Mouse (Mus musculus): Measurements from ENCODE around the gene Slc8a1.
A peak's percentile ranks its signal among the peaks of the same experiment; 100 is the strongest.

Gene Slc8a1

DNA sequence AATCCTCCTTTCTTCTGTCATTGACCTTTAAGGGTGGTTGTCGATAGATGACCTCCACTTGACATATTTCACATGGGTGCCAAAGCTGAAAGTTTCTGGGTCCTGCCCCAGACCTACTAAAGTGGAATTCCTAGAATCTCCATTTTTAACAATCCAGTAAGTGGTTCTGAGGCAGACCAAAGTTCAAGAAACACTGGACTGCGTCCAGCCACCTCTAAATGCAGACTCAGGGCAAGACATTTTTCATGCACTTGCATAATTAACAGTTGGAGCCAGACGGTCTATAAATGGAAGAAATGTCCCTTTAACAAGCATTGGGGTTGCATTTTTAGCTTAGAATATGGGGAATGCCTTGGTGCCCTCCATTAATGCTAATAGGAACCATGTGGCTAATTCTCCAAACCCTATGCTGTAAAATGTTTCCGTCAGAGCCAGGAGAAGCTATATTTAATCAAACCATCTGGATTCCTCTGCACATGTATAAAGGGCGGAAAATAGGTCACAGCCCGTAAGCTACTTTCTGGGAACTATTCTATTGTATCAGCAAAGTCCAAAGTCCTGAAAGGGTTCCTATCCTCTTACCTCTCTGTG lies 224.7 kb downstream of the Slc8a1 start:
- no peak for DNase-seq (ENCODE audit: low spot score in 2 of 2)

DNA sequence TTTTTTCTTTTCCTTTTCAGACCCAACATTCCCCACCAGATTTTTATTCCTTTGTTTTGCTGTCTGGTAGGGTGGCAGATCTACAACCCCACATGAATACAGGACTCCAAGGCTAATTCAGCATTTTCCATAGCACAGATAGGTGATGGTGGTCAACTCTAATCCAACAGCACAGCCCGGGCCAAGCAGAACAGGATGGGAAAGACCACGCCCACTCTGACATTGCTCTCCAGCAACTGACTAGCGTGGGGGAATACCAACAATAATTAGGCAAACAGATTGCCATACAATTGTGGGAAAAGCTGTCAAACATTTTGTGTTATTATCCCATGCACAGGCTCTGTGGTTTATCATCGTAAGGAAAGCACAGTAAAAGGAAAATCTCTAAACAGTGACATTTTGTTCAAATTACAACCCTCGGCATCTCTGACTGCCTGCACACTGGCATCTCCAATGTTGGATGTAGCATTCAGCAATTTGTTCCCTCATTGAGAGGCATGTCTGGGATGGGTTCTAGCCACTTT lies 233.0 kb downstream of the Slc8a1 start:
- no peak for DNase-seq (ENCODE audit: low spot score in 2 of 2)

DNA sequence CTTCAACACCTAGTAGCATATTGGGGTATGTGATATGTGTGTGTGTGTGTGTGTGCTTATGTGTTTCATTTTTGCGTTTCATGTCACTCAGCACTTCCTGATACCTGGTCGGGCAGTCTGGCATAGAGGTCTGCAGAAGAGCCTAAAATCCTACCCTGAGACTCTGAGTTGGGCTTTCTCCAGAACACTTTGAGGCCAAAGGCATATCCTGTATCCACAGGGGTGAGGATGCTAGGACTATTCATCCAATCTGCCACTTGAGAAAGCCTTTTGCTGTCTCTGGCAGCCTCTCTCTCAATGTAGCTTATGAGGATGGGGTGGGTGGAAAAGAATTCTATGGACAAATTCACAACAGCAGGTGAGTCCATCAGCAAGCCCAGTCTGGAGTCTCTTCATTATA lies 234.1 kb downstream of the Slc8a1 start:
- no peak for DNase-seq (ENCODE audit: low spot score in 2 of 2)

DNA sequence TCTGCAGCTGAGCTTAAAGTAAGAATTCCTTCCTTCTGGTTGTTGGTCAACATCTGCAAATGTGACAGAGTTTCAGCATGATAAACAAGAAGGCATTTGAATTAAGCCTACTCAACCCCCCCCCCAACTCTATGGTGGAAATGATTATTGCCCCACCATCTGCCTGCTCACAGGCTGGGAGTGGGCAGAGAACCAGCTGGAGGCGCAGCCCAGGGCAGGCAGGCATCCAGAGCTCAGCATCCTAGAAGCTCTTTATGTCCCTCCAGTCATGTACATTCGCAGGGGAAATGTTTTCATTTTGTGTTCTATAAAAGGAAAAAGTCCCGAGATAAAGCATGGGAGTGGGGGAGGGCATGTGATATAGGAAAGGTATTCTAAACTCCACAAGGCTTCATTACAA lies 235.4 kb downstream of the Slc8a1 start:
- no peak for DNase-seq (ENCODE audit: low spot score in 2 of 2)

DNA sequence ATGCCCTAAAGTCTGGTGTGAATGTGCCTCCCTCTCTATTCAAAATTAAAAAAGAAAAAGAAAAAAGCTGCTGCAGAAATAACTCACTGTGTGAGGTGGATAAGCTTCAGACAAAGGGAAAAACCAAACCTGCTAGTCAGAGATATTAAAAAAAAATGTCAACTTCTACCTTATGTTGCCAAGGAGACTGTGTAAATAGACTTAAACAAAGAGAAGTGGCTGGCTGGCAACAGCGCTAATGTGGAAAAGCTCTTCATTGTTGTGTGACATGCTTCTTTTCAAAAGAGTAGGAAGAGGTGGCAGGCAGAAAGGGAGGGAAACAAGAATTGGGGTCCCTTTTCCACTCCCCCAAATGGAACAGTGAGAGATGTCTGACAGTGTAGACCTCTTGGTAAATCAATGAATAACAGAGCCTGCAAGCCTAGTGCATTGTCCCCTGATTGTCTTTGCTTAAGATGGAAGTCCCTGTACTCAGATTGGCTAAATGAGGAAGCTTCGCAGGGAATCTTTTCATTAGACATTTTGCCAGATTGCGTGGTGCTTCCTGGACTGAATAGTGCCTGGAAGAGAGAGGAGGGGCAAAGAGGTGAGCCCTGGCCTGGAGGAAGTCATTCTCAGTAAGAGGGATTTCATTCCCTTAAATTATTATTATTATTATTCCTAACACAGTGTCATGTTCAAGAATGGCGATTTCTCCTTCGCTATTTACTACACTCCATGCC lies 237.3 kb downstream of the Slc8a1 start:
- no peak for DNase-seq (ENCODE audit: low spot score in 2 of 2)

DNA sequence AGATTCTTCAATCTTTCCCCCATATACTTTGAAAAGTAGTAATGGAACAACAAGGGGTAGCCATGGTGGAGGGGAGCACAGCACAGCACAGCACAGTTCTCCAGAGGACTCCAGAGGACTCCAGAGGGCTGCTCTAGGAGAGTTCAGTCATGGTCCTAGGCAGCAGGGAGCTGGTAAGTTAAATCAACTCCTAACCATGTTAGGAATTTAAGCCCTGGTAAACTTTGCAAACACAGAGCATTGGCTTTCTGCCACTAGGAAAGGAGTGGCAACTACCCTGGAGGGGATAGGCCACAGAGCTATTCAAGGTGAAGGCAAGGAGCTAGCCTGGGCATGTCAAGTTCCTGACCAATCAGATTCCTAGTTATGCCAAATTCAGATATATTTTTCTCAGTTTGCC lies 240.3 kb downstream of the Slc8a1 start:
- peak in 1 of 2 experiments; percentile 52 for DNase-seq (ENCODE audit: low spot score in 2 of 2)

DNA sequence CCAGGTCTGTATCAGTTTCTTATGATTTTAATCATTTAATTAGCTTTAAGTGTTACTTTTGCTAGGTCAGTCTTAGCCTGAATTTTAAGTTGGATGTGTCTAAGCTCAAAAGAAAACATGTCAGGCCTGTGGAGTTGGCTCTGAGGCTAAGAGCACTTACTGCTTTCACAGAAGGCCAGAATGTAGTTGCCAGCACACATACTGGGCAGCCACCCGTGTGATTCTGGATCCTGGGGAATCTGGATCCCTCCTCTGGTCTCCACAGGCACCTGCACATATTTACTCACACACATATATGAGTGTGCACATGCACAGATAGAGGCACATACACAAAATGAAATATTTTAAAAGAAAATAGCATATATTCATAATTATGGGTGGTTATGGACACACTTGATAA lies 241.6 kb downstream of the Slc8a1 start:
- DNase-seq (ENCODE audit: low spot score in 2 of 2) = no peak

DNA sequence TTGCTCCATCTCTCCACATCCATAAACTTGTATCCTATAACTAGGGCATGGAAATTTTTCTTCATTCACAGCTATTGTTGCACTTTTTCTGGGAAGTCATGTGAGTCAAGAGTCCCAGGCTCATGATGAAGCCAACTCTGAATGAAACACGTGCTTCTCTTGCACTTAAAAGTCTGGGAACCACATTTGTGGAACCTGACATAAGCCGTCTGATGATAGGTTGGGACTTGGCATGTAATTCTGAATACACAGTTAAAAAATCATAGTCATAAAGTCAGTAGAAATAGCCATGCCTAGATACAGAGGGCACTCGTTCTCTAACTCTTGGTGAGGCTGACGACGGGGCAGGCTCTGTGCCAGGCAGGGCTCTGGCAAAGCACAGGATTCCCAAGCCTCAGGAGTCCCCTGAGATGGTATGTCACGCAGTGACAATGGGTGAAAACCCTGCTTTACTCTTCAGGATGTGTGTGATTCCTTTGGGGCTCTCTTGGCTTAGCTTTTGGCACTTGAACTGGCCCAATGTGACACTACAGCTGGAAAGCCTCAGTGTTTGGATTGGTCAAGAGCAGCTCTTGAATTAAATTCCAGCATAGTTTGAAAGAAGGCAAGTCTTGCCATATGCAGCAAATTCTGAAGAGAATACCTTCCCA lies 245.8 kb downstream of the Slc8a1 start:
- no peak for DNase-seq (ENCODE audit: low spot score in 2 of 2)

DNA sequence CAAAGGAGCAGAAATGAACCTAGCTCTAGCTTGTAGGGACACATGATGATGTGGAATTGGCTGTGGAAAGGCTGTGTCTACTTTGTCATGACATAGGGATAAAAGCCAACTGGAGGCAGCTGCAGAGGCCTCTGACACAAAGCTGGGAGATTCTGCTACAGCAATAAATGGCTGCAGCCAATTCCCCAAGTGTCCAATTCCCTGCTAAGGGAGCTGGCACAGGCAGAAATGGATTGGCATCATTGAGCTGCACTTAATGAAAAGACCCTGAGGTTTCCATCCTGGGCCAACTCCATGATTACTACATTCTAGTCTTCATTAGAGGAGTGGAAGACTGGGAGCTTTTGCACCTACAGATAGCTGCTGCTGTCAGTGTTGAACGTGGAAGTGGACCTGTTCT lies 251.8 kb downstream of the Slc8a1 start:
- DNase-seq (ENCODE audit: low spot score in 2 of 2) = no peak

DNA sequence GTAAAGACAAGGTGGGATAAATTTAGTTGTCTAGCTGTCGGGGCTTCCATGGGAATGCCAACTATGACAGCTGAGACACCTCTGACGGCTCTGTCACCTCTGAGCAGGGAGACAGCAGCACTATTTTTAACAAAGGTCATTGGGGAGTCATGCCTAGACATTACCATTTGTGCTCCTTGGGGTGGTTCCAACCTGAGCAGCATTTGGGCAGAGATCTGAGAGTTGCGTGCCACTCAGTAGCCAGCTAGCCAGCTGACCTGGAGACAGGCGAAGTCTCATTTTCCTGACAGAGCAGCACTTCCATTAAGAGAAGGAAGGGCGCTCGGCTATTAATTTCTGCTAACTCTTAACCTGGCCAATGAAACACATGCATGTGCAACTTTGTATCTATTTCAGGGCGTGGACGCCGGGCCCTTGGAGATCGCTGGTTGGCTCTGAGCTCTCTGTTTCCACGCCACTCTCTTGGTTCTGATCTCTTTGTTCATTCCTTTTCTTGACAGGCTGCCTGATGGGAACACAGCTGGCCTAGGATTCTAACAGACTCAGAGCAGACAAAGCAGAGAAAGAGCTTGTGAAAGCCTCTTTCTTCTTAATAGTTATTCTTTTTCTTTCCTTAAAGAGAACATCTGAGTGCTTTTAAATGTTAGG lies 256.2 kb downstream of the Slc8a1 start:
- no peak for DNase-seq (ENCODE audit: low spot score in 2 of 2)

DNA sequence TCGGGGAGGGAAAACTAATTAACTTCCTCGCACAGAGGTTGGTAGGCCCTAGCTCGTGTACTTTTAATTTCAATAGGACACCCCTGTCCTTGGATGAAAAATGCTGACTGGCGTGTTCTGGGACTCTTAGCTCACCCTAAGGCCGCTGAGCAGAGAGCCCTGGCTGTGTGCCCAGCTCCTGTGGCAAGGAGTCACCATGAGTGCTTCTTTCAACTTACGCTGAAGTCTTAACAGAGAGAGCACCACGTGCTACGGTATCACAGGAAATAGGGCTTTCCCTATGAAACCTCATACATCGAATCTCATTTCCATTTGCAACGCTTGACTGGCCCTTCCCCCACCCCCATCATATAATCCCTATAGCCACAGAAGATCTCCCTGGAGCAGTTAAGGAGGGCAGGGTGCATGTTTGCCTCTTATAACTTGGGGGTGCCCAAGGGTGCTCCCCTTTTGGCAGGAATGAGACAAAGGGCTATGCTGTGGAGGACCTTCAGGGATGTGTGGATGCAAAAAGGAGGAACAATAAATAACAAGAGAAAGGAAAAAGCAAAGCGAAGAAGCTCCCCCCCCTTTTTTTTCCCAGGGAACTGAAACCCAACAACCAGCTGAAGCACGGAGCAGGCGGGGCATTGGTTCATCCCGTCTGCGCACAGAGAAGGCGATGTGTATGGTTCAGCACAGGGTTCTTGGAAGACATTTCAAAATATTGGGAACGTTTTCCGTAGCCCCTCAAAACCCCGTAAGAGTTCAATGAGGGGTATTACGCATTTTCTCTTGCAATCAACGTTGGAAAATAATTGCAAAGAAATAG lies 257.6 kb downstream of the Slc8a1 start:
- peak in 1 of 2 experiments; percentile 11 for DNase-seq (ENCODE audit: low spot score in 2 of 2)

DNA sequence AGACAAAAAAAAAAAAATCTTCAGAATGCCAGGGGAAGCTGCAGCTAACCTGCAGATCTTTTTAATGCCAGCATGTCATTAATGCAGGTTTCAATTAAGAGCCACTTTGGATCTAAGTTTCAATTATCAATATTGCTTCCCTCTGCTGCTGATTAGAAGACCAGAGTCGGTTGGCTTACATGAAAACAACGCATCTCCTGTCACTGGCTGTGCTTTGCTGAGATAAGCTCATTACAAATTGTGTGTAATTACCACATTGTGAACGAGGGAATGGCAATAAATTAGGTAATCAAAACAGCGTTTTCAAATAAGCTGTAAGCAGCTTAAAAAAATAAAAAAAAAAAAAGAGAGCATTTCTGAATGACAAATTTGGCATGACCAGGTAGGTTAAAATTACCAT lies 258.4 kb downstream of the Slc8a1 start:
- no peak for DNase-seq (ENCODE audit: low spot score in 2 of 2)

DNA sequence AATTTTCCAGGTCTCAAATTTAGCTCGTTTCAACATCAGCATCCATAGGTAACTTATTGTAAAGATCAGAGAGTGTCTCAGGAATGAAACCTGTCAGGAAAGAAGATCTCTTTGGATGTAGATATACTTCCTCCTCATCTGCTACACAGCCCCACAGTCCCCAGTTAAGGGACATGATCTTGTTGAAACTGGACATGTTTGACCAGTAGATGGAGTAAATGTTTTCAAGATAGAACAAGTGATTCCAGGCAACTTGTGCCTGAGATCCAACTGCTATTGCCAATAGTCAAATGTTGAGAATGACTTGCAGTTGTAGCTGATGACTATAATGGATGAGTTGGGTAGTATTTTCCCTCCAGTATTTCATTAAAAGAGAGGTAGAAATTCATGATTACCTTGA lies 260.8 kb downstream of the Slc8a1 start:
- DNase-seq (ENCODE audit: low spot score in 2 of 2) = no peak

DNA sequence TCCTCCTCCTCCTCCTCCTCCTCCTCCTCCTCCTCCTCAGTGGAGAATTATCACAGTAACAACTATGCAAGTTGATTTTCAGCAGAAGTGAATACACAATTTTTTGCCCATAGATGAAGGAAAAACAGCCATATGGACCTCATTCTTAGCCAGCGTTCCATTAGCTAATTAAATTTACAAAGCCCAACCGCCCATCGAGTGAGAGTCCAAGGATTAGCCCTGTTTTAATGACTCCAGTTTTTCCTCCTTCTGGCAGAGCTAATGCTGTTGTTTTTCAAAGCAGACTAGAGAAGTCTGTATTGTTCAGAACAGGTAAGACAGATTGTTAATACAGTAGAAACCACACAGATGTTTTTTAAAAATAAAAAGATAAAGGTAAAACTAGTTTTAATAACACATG lies 264.8 kb downstream of the Slc8a1 start:
- DNase-seq (ENCODE audit: low spot score in 2 of 2) = no peak

DNA sequence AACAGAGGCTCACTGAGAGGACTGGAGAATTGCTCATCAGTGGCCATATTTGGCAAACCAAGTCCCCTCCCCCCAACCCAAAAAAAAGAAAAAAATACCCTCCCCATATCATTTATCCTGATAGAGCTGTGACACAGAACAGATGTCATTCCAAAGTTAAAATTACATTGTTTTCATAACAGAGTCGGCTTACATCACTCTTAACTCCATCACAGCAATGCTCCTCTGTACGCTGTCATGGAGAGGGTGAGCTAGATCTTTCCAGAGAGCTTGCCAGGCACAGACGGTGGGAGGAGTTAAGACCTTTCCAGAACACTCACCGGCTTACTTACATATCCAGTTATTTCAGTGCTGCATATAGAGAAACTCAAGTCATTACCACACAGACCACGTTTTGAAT lies 269.2 kb downstream of the Slc8a1 start:
- DNase-seq (ENCODE audit: low spot score in 2 of 2) = no peak

DNA sequence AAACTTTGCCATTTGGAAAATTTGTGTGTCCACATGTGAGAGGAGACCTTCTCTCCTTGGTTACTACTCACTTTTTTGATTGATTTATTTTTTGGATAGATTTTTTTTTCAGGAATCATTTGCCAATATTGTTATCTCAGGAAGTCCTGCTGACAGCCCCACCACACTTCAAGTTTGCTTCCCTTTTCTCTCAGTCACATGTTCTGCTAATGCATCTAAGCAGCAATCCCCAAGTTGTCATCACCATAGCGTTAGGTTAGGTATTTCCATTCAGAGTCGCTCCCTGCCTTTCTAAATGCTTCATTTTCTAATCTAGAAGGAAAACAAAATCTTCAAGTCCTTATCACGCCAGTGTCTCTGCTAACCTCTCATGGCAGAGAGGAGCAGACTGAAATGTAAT lies 278.8 kb downstream of the Slc8a1 start:
- no peak for DNase-seq (ENCODE audit: low spot score in 2 of 2)

DNA sequence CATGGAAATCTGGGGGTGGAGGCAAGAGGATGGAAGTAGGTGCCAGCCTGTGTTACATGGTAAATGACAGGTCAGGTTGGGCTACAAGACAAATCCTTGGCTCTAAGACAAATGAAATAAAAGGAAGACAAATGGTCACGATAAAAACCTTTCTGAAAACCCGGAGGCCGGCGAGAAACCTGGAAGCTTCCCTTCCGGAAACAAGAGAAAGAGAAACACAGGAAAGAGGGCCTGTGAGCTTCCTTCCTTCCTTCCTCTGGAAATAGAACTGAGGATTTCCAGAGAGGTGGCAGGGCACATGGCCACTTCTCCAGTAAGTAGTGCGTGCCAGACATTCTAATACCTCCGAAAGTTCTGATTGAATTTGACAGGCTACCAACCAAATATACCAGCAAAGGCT lies 282.2 kb downstream of the Slc8a1 start:
- no peak for DNase-seq (ENCODE audit: low spot score in 2 of 2)

DNA sequence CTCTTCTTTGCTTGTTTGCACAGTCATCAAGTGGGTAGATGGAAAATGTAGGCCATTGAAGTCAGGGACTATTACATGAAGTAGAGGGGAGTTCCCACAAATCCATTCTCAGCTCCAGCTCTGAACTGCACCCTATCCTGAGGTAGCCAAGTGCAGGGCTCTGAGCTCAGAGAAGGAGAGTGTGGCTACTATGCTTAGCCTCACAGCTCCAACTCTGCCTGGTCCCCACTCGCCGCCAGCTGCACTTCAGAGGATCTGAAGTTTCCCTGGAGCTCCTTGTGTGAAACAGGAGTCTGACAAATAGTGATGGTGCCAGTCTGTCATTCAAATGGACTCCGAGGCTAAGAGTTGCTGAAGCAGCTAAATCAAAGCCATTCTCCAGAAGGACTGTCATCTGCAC lies 282.9 kb downstream of the Slc8a1 start:
- no peak for DNase-seq (ENCODE audit: low spot score in 2 of 2)

DNA sequence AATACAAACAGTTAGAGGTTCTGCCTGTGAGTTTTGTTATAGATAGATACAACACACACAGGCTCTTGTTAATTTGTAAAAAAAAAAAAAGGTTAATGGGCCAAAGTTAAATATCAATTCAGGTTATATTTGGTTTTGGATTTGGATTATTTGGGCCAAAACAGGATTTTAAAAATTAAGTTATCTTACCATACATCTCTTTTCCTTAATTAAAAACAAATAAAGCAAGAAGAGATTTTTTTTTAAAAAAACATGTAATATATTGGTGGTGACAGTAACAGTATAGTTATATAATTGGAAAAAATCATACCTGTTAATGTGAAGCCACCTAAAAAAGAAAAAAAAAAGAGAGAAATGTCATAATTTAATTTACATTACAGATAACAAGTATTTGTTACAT lies 296.7 kb downstream of the Slc8a1 start, which contains the start of gene Gm11096:
TSS of gene Gm11096 (plus strand) at position 301 of the 400 bp plus-strand sequence.
- DNase-seq (ENCODE audit: low spot score in 2 of 2) = no peak

DNA sequence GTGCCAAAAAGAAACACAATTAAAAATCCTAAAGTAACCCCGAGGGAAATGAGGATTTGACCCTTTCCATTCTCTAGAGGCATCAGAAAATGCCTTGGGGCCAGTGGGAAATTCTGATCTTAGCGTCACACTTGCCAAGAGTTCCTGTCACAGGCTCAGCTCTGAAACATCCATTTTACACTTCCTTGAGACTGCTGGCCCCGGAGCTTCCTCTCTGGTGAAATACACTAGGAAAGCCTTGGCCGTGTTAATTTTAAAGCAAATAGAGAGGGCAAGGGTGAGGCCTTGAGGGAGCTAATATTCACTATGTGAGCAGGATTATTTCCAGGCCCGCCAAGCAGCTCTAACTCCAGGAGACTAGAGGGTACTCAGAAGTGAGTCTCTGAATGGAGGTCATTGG lies 305.0 kb downstream of the Slc8a1 start:
- no peak for DNase-seq (ENCODE audit: low spot score in 2 of 2)

DNA sequence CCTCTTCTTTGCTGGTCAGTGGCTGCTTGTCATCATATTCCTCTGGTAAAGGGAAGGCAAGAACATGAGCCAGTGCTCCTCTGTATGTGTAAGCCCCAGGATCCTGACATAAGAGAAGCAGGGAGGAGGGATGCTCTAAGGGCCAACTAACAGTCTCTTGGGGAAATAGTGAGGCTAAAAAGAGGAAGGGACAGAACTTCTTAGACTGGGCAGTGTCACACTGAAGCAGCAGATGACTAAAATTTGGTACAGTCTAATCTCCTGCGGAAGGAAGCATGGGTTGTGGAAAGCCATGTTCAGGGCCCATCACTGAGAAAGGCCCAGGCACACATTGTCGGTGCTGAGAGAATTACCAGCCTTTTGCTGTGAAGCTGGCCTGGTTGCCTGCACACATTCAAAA lies 305.4 kb downstream of the Slc8a1 start:
- DNase-seq (ENCODE audit: low spot score in 2 of 2) = no peak

DNA sequence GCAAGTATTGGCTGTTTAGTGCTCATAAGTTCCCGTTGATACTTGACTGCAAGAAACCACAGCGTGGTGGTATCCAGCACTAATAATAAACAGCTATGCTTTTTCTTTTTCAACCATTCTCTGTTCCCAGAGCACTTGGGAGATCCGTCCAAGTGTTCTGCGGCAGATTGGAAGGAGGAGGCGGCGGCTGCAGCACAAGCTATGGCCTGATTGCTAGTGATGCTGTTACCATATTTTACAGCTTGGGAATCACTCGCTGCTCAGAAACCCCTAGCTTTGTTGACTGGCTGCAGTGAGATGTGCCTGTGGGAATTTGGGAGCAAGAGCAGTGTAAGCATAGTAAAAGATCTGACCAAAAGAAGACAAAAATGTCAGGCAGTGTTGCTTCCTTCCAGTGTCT lies 310.9 kb downstream of the Slc8a1 start:
- no peak for DNase-seq (ENCODE audit: low spot score in 2 of 2)

Measured in urinary bladder, adult 18-20 months (tissue).